Mouse (Mus musculus): Measurements from ENCODE around the gene Gm7358.
"Not testable (repeated sequence)": the region's sequence is repeated elsewhere in the genome, so short reads cannot be mapped to it uniquely, and the experiment has no call there.

Gm7358 gene

GRCm38 (mm10) chr17:14059431-14059830 is at the start of gene Gm7358:
Gene Gm7358, minus strand, starts transcription at chr17:14059531.
- DNase-seq = not testable (repeated sequence)

GRCm38 (mm10) chr17:14103018-14103417 is 43.7 kb upstream of the Gm7358 start:
- DNase-seq = peak in 1 of 2 experiments; percentile 16

- DNase-seq = peak; percentile 35 to 39
Observed at GRCm38 (mm10) chr17:14101446-14101980, 42.2 kb upstream of the Gm7358 start.

GRCm38 (mm10) chr17:14099886-14100285 is 40.6 kb upstream of the Gm7358 start:
- peak in 1 of 2 experiments; percentile 0 for DNase-seq

DNA sequence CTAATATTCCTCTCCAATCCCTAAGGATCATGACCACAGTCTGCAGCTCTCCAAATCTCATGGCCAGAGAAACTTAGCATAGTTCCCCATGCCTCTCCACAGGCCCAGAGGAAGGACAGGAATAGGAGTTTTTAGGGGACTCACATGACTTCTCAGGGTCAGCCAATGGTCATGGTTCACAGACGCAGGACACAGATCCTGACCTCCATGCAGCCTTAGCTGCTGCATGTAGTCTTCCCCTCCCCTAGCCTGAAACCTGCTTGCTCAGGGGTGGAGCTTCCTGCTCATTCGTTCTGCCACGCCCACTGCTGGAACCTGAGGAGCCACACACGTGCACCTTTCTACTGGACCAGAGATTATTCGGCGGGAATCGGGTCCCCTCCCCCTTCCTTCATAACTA is 34.8 kb upstream of the Gm7358 start:
- DNase-seq = not testable (repeated sequence)

- not testable (repeated sequence) for DNase-seq
Observed at GRCm38 (mm10) chr17:14086629-14087028, 27.3 kb upstream of the Gm7358 start.

DNA sequence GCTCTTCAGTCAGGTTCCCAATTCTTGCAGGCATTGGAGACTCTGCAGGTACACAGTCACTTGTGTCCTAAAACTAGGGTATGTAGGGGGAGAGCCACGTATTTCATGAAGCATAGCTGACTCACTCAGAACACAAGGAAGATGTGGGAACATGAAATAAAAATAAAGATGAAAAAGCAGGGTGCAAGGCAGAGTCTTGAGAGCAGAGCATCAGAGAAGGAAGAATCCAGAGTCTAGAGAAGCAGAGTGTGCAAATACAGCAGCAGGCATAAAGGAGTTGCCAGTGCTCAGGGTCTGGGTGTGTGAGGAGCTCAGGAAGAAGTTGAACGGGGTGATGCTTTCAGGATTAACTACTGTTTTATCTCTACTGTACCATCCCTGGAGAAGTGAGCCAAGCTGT is 17.5 kb downstream of the Gm7358 start:
- DNase-seq = not testable (repeated sequence)

DNA sequence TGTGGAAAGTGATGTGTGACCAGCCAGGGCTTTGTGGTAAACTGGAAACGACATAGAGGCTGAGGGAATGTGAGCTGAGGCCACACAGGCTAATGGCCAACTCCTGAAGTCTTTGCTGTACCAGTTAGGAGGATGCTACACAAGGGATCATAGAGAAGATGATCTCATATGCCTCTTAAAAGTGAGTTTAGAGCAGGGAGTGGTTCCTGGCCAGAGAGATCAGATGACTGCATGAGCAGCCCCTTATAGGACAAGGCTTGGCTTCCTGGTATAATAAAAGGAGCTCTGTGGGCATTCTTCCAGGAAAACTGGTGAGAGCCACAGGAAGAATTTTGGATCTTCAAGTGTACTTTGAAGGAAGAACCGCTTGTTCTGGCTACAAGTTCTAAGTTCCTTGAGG is 22.3 kb downstream of the Gm7358 start:
- DNase-seq = not testable (repeated sequence)

DNA sequence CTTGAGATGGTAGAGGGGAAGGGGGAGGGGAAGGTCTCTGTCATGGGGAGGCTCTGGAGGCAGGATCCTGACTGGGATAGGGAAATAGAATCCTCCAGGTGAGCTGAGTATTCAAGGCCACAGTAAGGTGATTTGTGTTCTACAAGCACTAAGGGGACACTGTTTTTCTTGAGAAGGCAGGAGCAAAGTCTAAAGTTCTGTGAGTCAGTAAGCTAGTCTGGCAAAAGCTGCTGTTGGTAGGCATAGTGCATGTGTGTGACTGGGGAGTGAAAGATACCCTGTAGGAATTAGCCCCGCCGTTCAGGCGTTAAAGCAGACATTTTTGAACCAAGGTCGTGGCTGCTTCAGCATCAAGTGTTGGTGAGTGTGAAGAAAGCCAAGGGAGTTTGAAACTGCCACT is 23.2 kb downstream of the Gm7358 start:
- not testable (repeated sequence) for DNase-seq
